ENCODE assay signal across 20 mouse cellular contexts in genomic region chr16:89632114-89632622, GRCm38 (mm10).
DNase-seq lines count a peak whose midpoint lies in the region; ATAC-seq lines count a peak whose summit lies in the region.
"Had no signal": no experiment of that assay in that cellular context is flagged by ENCODE, and none has a peak within 500 bp of the region (broad histone marks: within the 10 kb centered on the region; RNA-seq: fewer than 3 reads in every experiment).

No protein-coding gene starts in this region.

- H3K36me3 ChIP-seq in kidney, embryonic 16.5 days (ENCODE audit: insufficient read depth, low read length), result no peaks in the 10 kb centered on the region
- H3K36me3 ChIP-seq: embryonic facial prominence, embryonic 15.5 days; forebrain, embryonic 10.5 days; heart, embryonic 13.5 days; hindbrain, embryonic 12.5 days had no signal

- peak; percentile 35; the same call in 1 of the 2 replicates for ATAC-seq in kidney, embryonic 16.5 days (ENCODE audit: low FRiP score, low TSS enrichment)
- ATAC-seq: forebrain, embryonic 16.5 days; hindbrain, embryonic 16.5 days; inflammation-experienced regulatory T-cells, adult 6 months; Patski had no signal

- no peak overlapping the region for H3K27ac ChIP-seq in kidney, embryonic 16.5 days (ENCODE audit: low read length)
- H3K27ac ChIP-seq: embryonic facial prominence, embryonic 15.5 days; forebrain, embryonic 10.5 days; gastrocnemius, adult 2 months; heart, embryonic 13.5 days; hindbrain, embryonic 12.5 days had no signal

- H3K4me3 ChIP-seq in kidney, embryonic 16.5 days (ENCODE audit: low read length), result no peak overlapping the region
- H3K4me3 ChIP-seq: embryonic facial prominence, embryonic 15.5 days; erythroblast, embryonic 14.5 days; forebrain, embryonic 10.5 days; gastrocnemius, adult 2 months; heart, embryonic 13.5 days; hindbrain, embryonic 12.5 days had no signal

- no peak overlapping the region for H3K9ac ChIP-seq in kidney, embryonic 16.5 days (replicated peaks; ENCODE audit: low read length)
- H3K9ac ChIP-seq: embryonic facial prominence, embryonic 15.5 days; heart, embryonic 13.5 days; hindbrain, embryonic 12.5 days had no signal

- H3K9me3 ChIP-seq in kidney, embryonic 16.5 days (ENCODE audit: low read length), result no peaks in the 10 kb centered on the region
- H3K9me3 ChIP-seq: embryonic facial prominence, embryonic 15.5 days; heart, embryonic 13.5 days; hindbrain, embryonic 12.5 days had no signal

- DNase-seq in embryo, embryonic 11 days, result peak; percentile 24
- DNase-seq in embryo, embryonic 9.5 days (ENCODE audit: extremely low spot score), result no peak
- no peak for DNase-seq in kidney, adult 18-20 months
- peak; percentile 58 for DNase-seq in forelimb bud, embryonic 11.5 days (ENCODE audit: low read depth, low spot score)
- no peak for DNase-seq in cerebellum, postnatal 36 days
- no peak for DNase-seq in heart, postnatal 4 days
- DNase-seq: cerebellum, adult 2 months; gastrocnemius, adult 2 months; gastrocnemius, postnatal 25 days; heart, postnatal 36 days had no signal

- H3K27me3 ChIP-seq in kidney, embryonic 16.5 days (ENCODE audit: insufficient read depth, low read length), result no peaks in the 10 kb centered on the region
- H3K27me3 ChIP-seq: embryonic facial prominence, embryonic 15.5 days; heart, embryonic 13.5 days; hindbrain, embryonic 12.5 days had no signal

- no peaks in the 10 kb centered on the region for H3K4me1 ChIP-seq in kidney, embryonic 16.5 days (ENCODE audit: insufficient read depth, low read length)
- H3K4me1 ChIP-seq: embryonic facial prominence, embryonic 15.5 days; hindbrain, embryonic 12.5 days had no signal

- 27% methylated on average over 6 of the region's 6 CpGs for WGBS in kidney, embryonic 16.5 days

- no peak overlapping the region for H3K4me2 ChIP-seq in kidney, embryonic 16.5 days (replicated peaks; ENCODE audit: low read depth, low read length)
- H3K4me2 ChIP-seq: embryonic facial prominence, embryonic 15.5 days; heart, embryonic 13.5 days; hindbrain, embryonic 12.5 days had no signal

Comparison
In these comparisons a context has a peak if more than half of its experiments do, and no peak if none do; other contexts are left out.
1. DNase-seq: peak in embryo, embryonic 11 days (single experiment) and forelimb bud, embryonic 11.5 days (single experiment); none in embryo, embryonic 9.5 days (single experiment), kidney, adult 18-20 months (single experiment), cerebellum, postnatal 36 days (0 of 2) and heart, postnatal 4 days (single experiment).